Mouse (Mus musculus) common myeloid progenitor, adult 5-6 weeks (primary cell): ENCODE measurements around the gene Mup2. TPM values are rescaled to one million over a fixed set of nuclear protein-coding genes. Genes with fewer than 3 reads are reported as not detected.
"Not testable (repeated sequence)": the region's sequence is repeated elsewhere in the genome, so short reads cannot be mapped to it uniquely, and the experiment has no call there.

Experiments
- ATAC-seq: replicated peaks from 2 replicates; pipeline ENCODE4 v1.8.0; 2016; ENCODE audit warnings: low read depth, mild to moderate bottlenecking, moderate TSS enrichment, inconsistent platforms; ENCODE audit not compliant: poor library complexity, severe bottlenecking
- total RNA-seq: library from RNA; stranded (forward); fragments of 200-1000, 187-1606 nt; gene quantifications from 2 replicates; pipeline ENCODE4 v1.2.3, GENCODE M21; 2017

Mup2 gene
- total RNA-seq = not detected in 2 replicates

- not testable (repeated sequence) for ATAC-seq
Observed at GRCm38 (mm10) chr4:60154189-60154588, at the start of gene Mup2. Gene Mup2 (minus strand): TSS chr4:60154289.

Other genes starting within 250 kb of the Mup2 start
- gene Slc46a2, start 239.2 kb downstream of the Mup2 start, total RNA-seq = not detected in 2 replicates
- gene Mup4, start 193.6 kb downstream of the Mup2 start, total RNA-seq = not detected in 2 replicates
- gene Mup6, start 190.0 kb downstream of the Mup2 start, total RNA-seq = not detected in 2 replicates
- gene Mup7, start 83.8 kb downstream of the Mup2 start, total RNA-seq = not detected in 2 replicates
- not detected in 2 replicates for gene Mup8, start 68.3 kb upstream of the Mup2 start, total RNA-seq